Mouse (Mus musculus) testis, adult 2 months (tissue): ENCODE measurements at regions not wholly inside any gene's neighbourhood (a gene's known extent, or its start where the extent isn't known, plus 50 kb on each side); places are given as distances from the start of the nearest gene placed in this dataset.

Experiments used
- CTCF ChIP-seq: fragments of 200-500 bp; IDR thresholded peaks from 2 replicates; pipeline ENCODE4 v1.5.1; 2012; ENCODE audit warnings: low read depth, mild to moderate bottlenecking, inconsistent platforms, low read length, moderate library complexity; ENCODE audit not compliant: control insufficient read depth, insufficient read depth, insufficient replicate concordance
- POLR2A ChIP-seq: fragments of 200-500 bp; IDR thresholded peaks from 2 replicates; pipeline ENCODE4 v1.6.1; 2012; ENCODE audit warnings: low read depth, mild to moderate bottlenecking, inconsistent platforms, low read length, moderate library complexity; ENCODE audit not compliant: control insufficient read depth

GRCm38 (mm10) chr13:101860704-101861103, 92.7 kb upstream of the Pik3r1 start:
- TF ChIP-seq CTCF: no peak
- no peak for TF ChIP-seq POLR2A
